Mouse (Mus musculus) heart, adult 18-20 months (tissue): ENCODE measurements around the gene Slfn8. TPM values are rescaled to one million over a fixed set of nuclear protein-coding genes. Genes with fewer than 3 reads are reported as not detected.
"Not testable (repeated sequence)": the region's sequence is repeated elsewhere in the genome, so short reads cannot be mapped to it uniquely, and the experiment has no call there.

ENCODE experiments used
- DNase-seq, 2 experiments: peaks; one replicate each; pipeline ENCODE4 v3.0.0; 2021 to 2022; ENCODE audit warnings: mixed read lengths in 1 of 2
- microRNA-seq, 2 experiments: library from miRNA; unstranded; fragments of <30 nt; microRNA quantifications; one replicate each; pipeline ENCODE4 v1.2.0; 2022
- total RNA-seq, 2 experiments: library from RNA; stranded (reverse); gene quantifications; 2 replicates each; pipeline ENCODE4 v1.2.3; 2021

The Slfn8 gene
- total RNA-seq, 2 experiments from 2014 or later: 0.65 to 0.98 TPM

DNA sequence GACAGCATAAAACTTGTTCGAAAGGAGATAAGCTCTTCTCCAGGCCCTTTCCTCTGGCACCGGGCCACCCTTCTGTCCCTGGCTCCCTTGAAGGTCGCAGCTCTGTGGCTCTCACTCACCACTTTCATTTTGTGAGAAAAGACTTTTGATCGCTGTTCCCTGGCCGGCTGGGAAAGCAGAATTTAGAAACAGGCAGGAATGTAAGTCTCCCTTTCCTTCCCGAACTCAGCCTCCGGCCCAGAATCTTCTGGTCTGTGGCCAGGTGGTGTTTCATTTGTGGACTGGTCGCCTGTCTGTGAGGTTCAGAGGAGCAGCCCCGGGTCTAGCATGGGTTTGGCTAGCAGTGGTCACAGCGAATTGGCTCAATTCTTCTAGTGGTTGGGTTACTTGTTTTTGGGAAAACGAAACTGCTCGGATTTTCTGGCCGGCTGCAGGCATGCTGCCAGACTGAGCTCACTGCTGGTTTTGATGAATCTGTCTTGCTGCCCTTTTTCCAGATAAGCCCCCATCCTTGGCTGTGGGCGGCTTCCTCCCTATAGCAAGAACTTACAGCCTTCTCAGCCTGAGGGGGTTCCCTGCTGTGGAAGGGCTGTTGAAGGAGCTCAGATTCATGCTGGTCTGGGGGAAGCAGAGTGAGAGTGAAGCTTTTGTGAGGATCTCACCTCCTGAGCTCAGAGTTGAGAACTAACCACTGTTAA lies 29.0 kb downstream of the Slfn8 start, which contains the start of gene Slfn9:
Gene Slfn9 (minus strand): TSS at position 362 of the 698 bp plus-strand sequence.
- DNase-seq: peak; percentile 67 to 73

GRCm38 (mm10) chr11:82990612-82991385 lies 29.8 kb downstream of the Slfn8 start:
- peak; percentile 59 to 64 for DNase-seq

DNA sequence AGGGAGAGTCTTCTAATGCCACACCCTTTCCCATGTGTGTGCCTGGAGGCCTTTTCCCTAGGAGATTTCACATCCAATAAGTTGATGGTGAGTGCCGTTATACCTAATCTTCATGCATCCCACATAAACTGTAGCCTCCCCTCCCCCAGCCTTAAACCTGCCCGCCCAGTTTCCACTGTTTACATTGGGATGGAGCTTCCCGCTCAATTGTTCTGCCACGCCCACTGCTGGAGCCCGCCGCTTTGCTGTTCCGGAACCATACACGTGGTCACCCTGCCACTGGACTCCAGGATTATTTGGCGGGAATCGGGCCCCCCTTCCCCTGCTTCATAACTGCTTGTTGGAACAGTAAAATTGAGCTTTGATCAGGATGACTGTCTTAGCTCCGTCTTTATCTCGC lies 31.3 kb downstream of the Slfn8 start:
- no peak for DNase-seq

DNA sequence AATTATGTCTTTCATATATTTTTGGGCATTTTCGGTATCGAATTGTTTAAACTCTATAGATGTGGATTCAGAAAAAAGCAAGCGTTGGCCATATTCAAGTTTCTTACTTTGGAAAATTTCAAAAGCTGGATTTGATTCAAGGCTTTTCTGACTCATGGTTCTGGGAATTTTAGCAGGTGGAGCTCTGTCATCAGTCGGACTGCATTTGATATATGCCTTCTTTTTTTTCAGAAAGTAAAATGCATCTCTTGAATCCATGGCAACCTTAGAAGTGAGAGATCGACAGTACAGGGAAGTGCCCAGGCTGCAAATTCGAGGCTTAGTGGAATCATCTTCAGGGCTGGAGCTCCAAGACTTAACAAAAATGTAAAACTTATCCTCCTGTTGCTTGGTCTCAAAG lies 33.0 kb downstream of the Slfn8 start:
- no peak for DNase-seq

GRCm38 (mm10) chr11:82983193-82983592 lies 37.4 kb downstream of the Slfn8 start:
- DNase-seq: no peak

- not testable (repeated sequence) for DNase-seq
Observed at GRCm38 (mm10) chr11:82982409-82982808, 38.2 kb downstream of the Slfn8 start.

DNA sequence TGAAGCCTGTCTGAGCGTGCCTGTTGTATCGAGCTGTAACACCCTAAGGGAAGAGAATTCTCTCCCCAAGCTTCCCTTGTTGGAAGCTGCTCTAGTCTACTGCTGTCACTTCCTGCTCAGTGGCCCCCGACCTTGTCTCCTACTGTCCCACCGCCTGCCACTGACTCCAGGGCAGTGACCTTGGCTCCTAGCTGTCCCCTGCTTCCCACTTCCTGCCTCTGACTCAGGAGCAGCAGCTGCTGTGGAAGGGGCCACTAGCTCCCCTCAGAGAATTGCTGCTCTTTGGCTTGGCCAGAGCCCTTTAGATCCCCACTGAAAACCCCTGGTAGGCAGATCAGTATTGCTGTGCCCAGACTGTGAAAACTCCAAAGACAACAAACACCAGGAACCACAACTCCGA lies 46.7 kb downstream of the Slfn8 start:
- DNase-seq: peak in 1 of 2 experiments; percentile 63

GRCm38 (mm10) chr11:82971590-82971974 lies 49.0 kb downstream of the Slfn8 start:
- no peak for DNase-seq

DNA sequence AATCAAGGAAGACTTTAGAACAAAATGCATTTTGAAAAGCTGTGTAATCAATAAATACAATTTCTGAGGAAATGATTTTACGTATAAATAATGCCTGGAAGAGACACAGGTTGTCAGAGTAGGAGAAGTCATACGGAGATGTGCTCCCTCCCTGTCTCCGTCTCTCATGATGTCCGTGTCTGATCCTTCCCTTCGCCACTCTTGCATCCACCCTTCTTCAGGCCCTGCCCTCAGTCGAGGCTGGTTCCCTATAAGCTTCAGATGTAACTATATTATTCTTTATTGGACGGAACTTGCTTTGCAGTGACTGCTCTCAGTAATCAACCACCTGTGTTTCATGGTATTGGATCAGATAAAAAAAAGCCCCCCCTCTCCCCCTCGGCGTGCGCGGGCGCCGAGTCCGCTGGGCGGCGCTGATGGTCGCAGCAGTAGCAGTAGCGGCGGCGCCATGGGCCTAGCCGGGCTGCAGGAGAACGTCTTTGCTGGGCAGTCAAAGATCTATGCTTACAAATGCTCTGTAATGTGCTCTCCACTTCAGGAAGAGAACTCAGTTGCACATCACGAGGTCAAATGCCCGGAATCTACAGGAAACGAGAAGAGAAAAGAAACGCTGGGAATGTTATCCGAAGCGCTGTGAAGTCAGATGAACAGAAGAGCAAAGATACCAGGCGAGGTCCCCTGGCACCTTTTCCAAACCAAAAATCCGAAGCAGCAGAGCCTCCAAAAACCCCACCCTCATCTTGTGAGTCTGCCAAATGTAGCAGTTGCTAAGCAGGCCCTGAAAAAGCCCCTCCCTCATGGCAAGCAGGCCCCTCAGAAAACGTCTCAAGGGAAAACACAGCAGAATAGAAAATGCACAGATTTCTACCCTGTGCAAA lies 49.7 kb downstream of the Slfn8 start:
- peak; percentile 45 to 55 for DNase-seq

GRCm38 (mm10) chr11:82962215-82962614 lies 58.4 kb downstream of the Slfn8 start:
- no peak for DNase-seq

DNA sequence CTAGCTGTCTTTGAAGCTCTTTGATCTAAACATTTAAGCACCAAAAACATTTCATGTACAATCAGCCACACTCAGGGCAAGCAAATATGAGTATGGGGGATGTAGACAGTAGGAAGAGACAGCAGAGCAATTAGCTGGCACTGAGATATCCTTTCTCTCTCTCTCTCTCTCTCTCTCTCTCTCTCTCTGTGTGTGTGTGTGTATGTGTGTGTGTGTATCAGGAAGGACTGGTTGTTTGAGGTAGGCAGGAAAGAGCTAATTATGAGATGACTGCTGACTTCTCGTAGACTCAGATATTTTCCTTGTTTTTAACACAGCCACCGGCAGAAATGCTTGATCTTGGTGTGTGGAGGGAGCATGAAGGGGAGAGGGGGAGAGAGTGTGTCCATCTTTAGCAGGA lies 58.9 kb downstream of the Slfn8 start:
- no peak for DNase-seq

DNA sequence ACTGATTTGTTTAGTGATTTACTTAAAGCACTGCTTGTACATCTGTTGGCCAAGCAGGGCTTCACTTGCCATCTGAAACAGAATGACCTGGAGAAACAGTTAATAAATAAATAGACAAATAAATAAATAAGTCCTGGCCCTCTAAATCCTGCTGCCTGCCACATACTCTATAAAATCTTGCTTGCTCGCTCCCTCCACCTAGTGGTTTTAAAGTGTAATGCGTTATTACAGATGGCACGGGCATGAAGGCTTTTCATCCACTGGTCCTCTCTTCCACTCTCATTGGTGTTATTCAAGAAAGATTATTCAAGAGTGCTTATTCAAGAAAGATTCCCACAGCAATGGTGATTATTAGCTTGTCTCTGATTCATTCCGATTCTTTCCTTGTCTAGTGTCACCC lies 61.0 kb downstream of the Slfn8 start:
- DNase-seq: peak; percentile 51 to 73

DNA sequence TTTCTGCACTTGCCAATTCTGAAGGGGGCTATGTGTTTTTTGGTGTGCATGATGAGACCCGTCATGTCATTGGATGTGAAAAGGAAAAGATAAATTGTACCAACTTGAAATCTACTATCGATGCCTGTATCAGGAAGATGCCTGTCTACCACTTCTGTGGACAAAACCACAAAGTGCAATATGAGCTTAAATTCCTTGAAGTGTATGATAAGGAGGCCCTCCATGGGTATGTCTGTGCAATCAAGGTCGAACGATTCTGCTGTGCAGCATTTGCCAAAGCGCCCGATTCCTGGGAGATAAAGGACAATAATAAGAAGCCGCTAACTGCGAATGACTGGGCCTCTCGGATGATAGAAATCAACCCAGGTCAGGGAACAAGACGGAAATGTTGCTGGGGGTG lies 63.7 kb downstream of the Slfn8 start:
- DNase-seq: no peak

DNA sequence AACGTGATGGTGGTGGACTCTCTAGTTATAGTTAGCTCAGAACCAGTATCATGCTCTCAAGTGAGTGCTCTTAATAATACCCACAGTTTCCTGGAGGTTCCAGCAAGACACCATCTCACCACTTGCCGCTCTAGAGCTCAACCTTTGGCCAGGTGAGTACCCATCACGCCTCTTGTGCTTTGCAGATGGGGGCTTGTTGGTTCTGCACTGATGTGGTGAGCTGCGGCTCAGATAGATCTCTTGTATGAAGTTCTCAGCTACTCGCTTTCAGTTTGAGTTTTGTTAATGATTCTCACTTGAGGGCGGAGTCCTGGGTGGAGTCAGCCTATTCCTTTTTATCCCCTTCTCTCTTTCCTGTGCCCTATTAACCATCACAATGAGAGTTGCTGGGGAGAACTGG lies 66.0 kb downstream of the Slfn8 start:
- no peak for DNase-seq

DNA sequence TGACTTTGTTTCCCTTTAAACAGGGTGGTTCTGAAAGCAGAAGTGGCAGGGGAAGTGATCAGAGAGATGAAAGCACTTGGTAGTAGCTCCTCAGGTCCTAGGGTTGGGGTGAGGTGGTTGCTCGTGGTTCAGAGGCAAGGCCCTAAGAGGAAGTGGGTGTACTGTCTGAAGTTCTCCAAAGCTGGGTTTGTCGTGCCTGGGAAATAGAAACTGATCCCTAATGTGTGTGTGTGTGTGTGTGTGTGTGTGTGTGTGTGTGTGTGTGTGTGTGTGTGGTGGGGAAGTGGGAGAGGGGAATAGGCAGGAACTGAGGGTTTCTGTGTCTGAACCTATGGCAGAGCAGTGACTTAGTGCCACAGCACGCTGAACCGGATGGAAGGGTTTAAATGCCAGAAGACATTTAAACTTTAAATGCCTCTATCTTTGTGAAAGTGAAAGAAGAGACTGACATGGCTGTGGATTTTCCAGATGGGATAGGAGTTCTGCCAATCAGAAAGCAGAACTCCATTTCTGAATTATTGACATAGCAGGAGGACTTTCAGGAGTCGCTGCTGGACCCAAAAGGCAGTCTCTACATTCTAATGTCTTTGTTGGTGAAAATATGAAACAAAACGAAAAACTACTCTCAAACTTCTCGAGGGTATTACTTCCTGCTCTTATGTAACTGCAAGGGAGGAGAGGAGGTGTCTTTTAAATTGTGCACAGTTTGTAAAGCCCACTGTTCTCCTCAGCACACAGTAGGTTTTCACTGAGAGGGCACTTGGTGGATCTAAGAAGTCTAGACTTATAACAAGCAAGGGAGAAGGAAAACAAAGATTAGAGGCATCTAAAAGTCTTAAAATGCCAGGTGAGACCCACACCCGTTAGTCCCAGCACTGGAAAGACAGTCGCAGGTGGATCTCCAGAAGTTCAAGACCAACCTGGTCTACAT lies 67.7 kb downstream of the Slfn8 start:
- peak; percentile 67 to 68 for DNase-seq

Small RNAs within 50 kb of the gene (microRNA-seq; reads per million reads assigned to microRNA genes)
- gene Gm27598 (0 reads per million in 2 experiments), gene Mir7679 (0 reads per million in 2 experiments)

Other genes starting within 250 kb of the Slfn8 start
- gene Lig3, start 239.7 kb downstream of the Slfn8 start, total RNA-seq: 10 to 100 TPM; 12.7 to 14.7 TPM
- 1 to 10 TPM; 3.5 to 3.6 TPM for gene Rffl, start 149.6 kb downstream of the Slfn8 start, total RNA-seq
- gene Rad51d, start 130.2 kb downstream of the Slfn8 start, total RNA-seq: 10 to 100 TPM; 10.5 to 12.0 TPM
- gene Fndc8, start 128.7 kb downstream of the Slfn8 start, total RNA-seq: not detected
- gene Nle1, start 112.4 kb downstream of the Slfn8 start, total RNA-seq: 10 to 100 TPM; 11.7 to 12.4 TPM
- gene Unc45b, start 110.3 kb downstream of the Slfn8 start, total RNA-seq: 100 to 1,000 TPM; 185 to 201 TPM
- 10 to 100 TPM; 50.5 to 65.6 TPM for gene Slfn5, start 69.5 kb downstream of the Slfn8 start, total RNA-seq
- gene Slfn9, start 29.0 kb downstream of the Slfn8 start, total RNA-seq: under 1 TPM; 0.69 to 0.87 TPM
- gene Slfn2, start 44.3 kb upstream of the Slfn8 start, total RNA-seq: 1 to 10 TPM; 3.2 to 5.2 TPM
- gene Slfn1, start 96.0 kb upstream of the Slfn8 start, total RNA-seq: under 1 TPM; 0.22 to 0.85 TPM
- gene Slfn4, start 154.4 kb upstream of the Slfn8 start, total RNA-seq: under 1 TPM; 0.08 to 0.10 TPM
- gene Slfn3, start 170.5 kb upstream of the Slfn8 start, total RNA-seq: 1 to 10 TPM; 2.0 to 2.1 TPM